Mouse (Mus musculus) embryo, embryonic 11.5 days (tissue): ENCODE results near the gene Homer1.

Source experiments
- DNase-seq: peaks from one replicate; pipeline ENCODE4 v3.0.0-alpha.2; 2012; ENCODE audit warnings: low read depth, low spot score

Gene Homer1

GRCm38 (mm10) chr13:93399710-93400216 lies 100.3 kb downstream of the Homer1 start:
- DNase-seq: no peak

GRCm38 (mm10) chr13:93401947-93402346 lies 102.5 kb downstream of the Homer1 start:
- no peak for DNase-seq

- DNase-seq: no peak
Measured at GRCm38 (mm10) chr13:93406855-93407254, 107.4 kb downstream of the Homer1 start.

GRCm38 (mm10) chr13:93410343-93410742 lies 110.9 kb downstream of the Homer1 start:
- no peak for DNase-seq

- no peak for DNase-seq
Measured at GRCm38 (mm10) chr13:93415055-93415454, 115.6 kb downstream of the Homer1 start.

- DNase-seq: no peak
Measured at GRCm38 (mm10) chr13:93418292-93418691, 118.9 kb downstream of the Homer1 start.

DNA sequence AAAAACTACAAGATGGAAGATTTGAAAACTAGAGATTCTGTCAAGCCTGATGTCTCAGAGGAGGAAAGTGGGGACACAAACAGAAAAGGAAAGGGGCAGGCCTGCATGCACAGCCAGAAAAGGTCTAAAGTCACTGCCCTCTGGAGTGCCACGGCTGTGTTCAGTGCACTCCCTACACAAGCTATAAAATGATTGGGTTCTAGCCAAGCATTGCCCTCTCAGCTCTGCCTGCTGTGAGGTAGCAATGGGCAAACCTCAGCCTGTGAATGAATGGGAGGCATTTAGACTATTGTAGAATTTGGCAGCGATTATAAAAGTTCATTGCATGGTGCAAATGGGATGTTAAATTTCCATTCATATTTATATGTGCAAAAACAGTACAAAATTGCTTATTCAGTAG lies 120.3 kb downstream of the Homer1 start:
- DNase-seq: no peak

- DNase-seq: no peak
Measured at GRCm38 (mm10) chr13:93423224-93423623, 123.8 kb downstream of the Homer1 start.

DNA sequence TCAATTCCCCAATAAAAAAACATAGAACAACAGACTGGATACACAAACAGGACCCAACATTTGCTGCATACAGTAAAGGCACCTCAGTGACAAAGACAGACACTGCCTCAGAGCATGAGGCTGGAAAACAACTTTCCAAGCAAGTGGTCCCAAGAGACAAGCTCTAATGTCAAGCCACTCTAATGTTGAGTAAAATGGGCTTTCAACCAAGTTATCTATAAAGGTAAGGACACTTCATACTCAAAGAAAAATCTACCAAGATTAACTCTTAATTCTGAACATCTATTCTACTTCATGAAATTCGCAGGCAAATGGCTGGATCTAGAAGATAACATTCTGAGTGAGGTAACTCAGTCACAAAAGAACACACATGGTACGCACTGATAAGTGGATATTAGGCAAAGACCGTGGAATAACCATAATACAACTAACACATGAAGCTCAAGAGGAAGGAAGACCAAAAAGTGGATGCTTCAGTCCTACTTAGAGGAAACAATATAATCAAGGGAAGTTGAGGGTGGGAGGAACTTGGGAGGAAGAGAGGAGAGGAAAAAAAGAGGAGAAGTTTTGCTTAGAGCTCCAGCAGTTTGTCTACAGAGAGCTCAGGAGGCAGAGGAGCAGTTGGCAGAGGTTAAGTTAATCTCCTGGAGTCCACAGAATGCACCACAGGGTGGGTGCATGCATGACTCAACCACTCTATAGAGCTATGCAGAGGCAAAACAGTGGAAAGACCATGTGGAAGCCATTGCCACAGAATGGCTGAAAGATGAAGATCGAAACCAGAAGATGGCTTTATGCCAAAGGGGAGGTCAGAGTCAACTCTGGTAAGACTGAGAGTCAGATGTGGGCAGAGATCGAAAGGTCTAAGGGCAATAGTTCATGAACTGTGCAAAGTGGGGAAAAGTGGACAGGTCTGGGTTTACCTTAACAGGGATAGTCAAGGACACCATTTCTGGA lies 128.8 kb downstream of the Homer1 start:
- DNase-seq: no peak

- DNase-seq: no peak
Measured at GRCm38 (mm10) chr13:93429205-93429604, 129.8 kb downstream of the Homer1 start.

- no peak for DNase-seq
Measured at GRCm38 (mm10) chr13:93440167-93440566, 140.7 kb downstream of the Homer1 start.

DNA sequence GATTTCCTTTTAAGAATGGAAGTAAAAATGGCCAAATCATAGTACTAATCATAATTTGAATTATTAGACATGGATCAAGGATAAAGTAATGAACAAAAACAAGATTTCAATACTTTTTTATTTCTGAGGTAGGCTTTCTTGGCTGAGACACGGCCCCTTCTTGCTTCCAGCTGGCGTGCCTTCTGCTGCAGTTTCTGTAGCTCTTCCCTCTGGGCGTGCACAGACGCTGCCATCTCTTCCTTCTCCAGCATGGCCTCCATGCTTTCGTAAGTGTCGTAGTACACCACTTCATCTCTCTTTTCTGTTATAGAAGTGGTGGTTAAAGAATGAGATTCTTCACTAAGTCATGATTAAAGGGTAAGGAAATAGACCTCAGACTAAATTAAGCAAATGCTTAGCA lies 153.8 kb downstream of the Homer1 start:
- no peak for DNase-seq
